Mouse (Mus musculus) spleen, adult 2 months (tissue): ENCODE data around the gene Slc5a4b.
"Not testable (repeated sequence)": the region's sequence is repeated elsewhere in the genome, so short reads cannot be mapped to it uniquely, and the experiment has no call there.

Experiments used
- CTCF ChIP-seq: fragments of 200-500 bp; IDR thresholded peaks from 2 replicates; pipeline ENCODE4 v1.5.1; 2011; ENCODE audit warnings: mild to moderate bottlenecking, inconsistent platforms; ENCODE audit not compliant: insufficient read depth, insufficient read length, insufficient replicate concordance; ENCODE audit errors: extremely low read depth
- POLR2A ChIP-seq: fragments of 200-500 bp; IDR thresholded peaks from 2 replicates; pipeline ENCODE4 v1.6.1; 2011; ENCODE audit warnings: low read depth, low read length, inconsistent platforms

DNA sequence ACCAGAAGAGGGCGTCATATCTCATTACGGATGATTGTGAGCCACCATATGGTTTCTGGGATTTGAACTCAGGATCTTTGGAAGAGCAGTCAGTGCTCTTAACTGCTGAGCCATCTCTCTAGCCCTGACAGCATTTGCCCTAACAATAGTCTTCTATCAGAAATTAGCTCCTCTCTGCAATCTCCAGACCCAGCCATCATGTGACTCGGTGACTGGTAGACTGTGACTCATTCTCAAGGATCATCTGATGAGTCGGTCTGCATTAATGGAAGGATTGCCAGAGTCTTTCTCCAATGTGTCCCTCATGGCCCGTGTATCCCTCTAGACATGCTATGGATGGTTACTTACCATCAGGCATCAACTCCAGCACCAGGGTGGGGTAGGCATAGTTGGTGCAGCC is 38.7 kb downstream of the Slc5a4b start:
- TF ChIP-seq POLR2A, CTCF: not testable (repeated sequence)
